Mouse (Mus musculus) testis, adult 2 months (tissue): Measurements from ENCODE around the gene Eddm3b.

ENCODE experiments used
- CTCF ChIP-seq: fragments of 200-500 bp; IDR thresholded peaks from 2 replicates; pipeline ENCODE4 v1.5.1; 2012; ENCODE audit warnings: low read depth, mild to moderate bottlenecking, inconsistent platforms, low read length, moderate library complexity; ENCODE audit not compliant: control insufficient read depth, insufficient read depth, insufficient replicate concordance
- POLR2A ChIP-seq: fragments of 200-500 bp; IDR thresholded peaks from 2 replicates; pipeline ENCODE4 v1.6.1; 2012; ENCODE audit warnings: low read depth, mild to moderate bottlenecking, inconsistent platforms, low read length, moderate library complexity; ENCODE audit not compliant: control insufficient read depth

- TF ChIP-seq CTCF (no peak), POLR2A (no peak)
These were observed 30.4 kb upstream of the Eddm3b start for GRCm38 (mm10) chr14:51083805-51084204.
